ENCODE assay signal across 8 mouse cellular contexts in the genomic region with DNA sequence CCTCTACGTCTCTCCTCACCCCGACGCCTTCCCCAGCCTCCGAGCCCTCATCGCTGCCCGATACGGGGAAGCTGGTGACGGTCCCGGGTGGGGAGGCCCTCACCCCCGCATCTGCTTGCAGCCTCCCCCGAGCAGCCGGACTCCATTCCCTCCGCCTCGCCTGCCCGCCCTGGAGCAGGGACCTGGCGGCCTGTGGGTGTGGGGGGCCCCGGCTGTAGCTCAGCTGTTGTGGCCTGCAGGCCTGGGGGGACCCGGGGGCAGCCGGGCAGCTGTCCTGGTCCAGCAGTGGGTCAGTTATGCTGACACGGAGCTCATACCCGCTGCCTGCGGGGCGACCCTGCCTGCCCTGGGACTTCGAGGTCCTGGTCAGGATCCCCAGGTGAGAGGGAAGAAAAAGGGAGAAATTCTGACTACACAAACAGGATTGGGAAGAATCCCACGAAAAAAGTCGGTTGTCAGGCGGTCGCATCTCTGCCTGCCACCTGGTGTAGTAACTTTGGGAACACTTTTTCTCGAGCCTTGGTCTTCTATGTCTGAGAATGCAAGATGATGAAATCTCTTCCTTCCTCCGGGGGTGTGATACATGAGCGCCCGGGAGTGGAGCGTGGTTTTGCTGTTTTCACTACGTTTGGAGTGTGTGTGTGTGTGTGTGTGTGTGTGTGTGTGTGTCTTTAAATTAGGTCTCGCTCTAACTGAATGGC. TPM values are rescaled to one million over a fixed set of nuclear protein-coding genes. Genes with fewer than 3 reads are reported as not detected.
A peak's percentile ranks its signal among the peaks of the same experiment; 100 is the strongest.
DNase-seq lines count a peak whose midpoint lies in the region; ATAC-seq and TF ChIP-seq lines count a peak whose summit lies in the region.

No protein-coding gene starts in this region.

- H3K27ac ChIP-seq in heart, embryonic 14.5 days (replicated peaks in 1 of 2; ENCODE audit: control insufficient read depth in 1 of 2, insufficient read depth in 1 of 2, low read depth in 2 of 2, low read length in 2 of 2), result peak overlapping the region; percentile 95 to 98
- H3K27ac ChIP-seq in hindbrain, embryonic 15.5 days (replicated peaks), result peak overlapping the region; percentile 96
- peak overlapping the region; percentile 98 for H3K27ac ChIP-seq in lung, postnatal 0 days (ENCODE audit: low read length)

- no peaks in the 10 kb centered on the region for H3K9me3 ChIP-seq in heart, embryonic 14.5 days (ENCODE audit: control insufficient read depth, low read length)
- H3K9me3 ChIP-seq in E14TG2a.4 (ENCODE audit: low read length), result no peaks in the 10 kb centered on the region
- no peaks in the 10 kb centered on the region for H3K9me3 ChIP-seq in hindbrain, embryonic 15.5 days
- no peaks in the 10 kb centered on the region for H3K9me3 ChIP-seq in lung, postnatal 0 days (ENCODE audit: low read length)

- under 1% methylated on average over 35 of the region's 35 CpGs for WGBS in heart, embryonic 14.5 days
- WGBS in hindbrain, embryonic 15.5 days, result under 1% methylated on average over 35 of the region's 35 CpGs
- under 1% methylated on average over 35 of the region's 35 CpGs for whole genome bisulfite sequencing in lung, postnatal 0 days

- DNase-seq in heart, adult 8-10 months (ENCODE audit: low spot score), result no peak
- DNase-seq in cerebellum, postnatal 14 days, result peak; percentile 41 to 53
- DNase-seq in lung, postnatal 0 days (ENCODE audit: low spot score), result peak; percentile 76
- DNase-seq in spleen, postnatal 36 days (ENCODE audit: low spot score in 2 of 2), result peak; percentile 62 to 66

- no peak for ATAC-seq in heart, embryonic 14.5 days (ENCODE audit: insufficient number of reproducible peaks, insufficient read depth, low FRiP score, low read depth)
- peak; percentile 55 for ATAC-seq in hindbrain, embryonic 15.5 days (ENCODE audit: low FRiP score, low read depth)
- peak; percentile 9 for ATAC-seq in lung, postnatal 0 days
- ATAC-seq in inflammation-experienced regulatory T-cells, adult 6 months, result no peak

- TF ChIP-seq CTCF in E14TG2a.4 (conservative IDR thresholded peaks at IDR 0.05; ENCODE audit: low read length), result no peak
- no peak for TF ChIP-seq CTCF in lung, postnatal 0 days (IDR thresholded peaks at IDR 0.05)

- H3K27me3 ChIP-seq in heart, embryonic 14.5 days (ENCODE audit: control insufficient read depth, insufficient read depth, low read length), result no peaks in the 10 kb centered on the region
- no peaks in the 10 kb centered on the region for H3K27me3 ChIP-seq in E14TG2a.4 (ENCODE audit: insufficient read depth, low read length)
- no peaks in the 10 kb centered on the region for H3K27me3 ChIP-seq in hindbrain, embryonic 15.5 days
- no peaks in the 10 kb centered on the region for H3K27me3 ChIP-seq in lung, postnatal 0 days (replicated peaks; ENCODE audit: insufficient read depth, low read length)

- H3K4me3 ChIP-seq in heart, embryonic 14.5 days (ENCODE audit: control insufficient read depth in 1 of 2, insufficient read depth in 1 of 2, low read depth in 1 of 2, low read length in 2 of 2), result peak overlapping the region; percentile 74 to 76
- H3K4me3 ChIP-seq in E14TG2a.4 (replicated peaks; ENCODE audit: low read length), result peak overlapping the region; percentile 97
- peak overlapping the region; percentile 63 for H3K4me3 ChIP-seq in hindbrain, embryonic 15.5 days
- peak overlapping the region; percentile 81 for H3K4me3 ChIP-seq in lung, postnatal 0 days (ENCODE audit: low read depth, low read length)

- peaks cover 16 to 47% of the 10 kb centered on the region in 2 experiments for H3K4me1 ChIP-seq in heart, embryonic 14.5 days (ENCODE audit: control insufficient read depth in 2 of 2, insufficient read depth in 2 of 2, low read length in 2 of 2)
- H3K4me1 ChIP-seq in E14TG2a.4 (replicated peaks; ENCODE audit: low read depth, low read length), result peaks cover 73% of the 10 kb centered on the region
- H3K4me1 ChIP-seq in hindbrain, embryonic 15.5 days (replicated peaks), result peaks cover 29% of the 10 kb centered on the region
- H3K4me1 ChIP-seq in lung, postnatal 0 days (ENCODE audit: insufficient read depth, low read depth, low read length), result peaks cover 21% of the 10 kb centered on the region

- H3K36me3 ChIP-seq in heart, embryonic 14.5 days (ENCODE audit: control insufficient read depth, insufficient read depth, low read length), result peaks cover 46% of the 10 kb centered on the region
- peaks cover 71% of the 10 kb centered on the region for H3K36me3 ChIP-seq in E14TG2a.4 (ENCODE audit: insufficient read depth, low read length)
- H3K36me3 ChIP-seq in hindbrain, embryonic 15.5 days, result peaks cover 16% of the 10 kb centered on the region
- no peaks in the 10 kb centered on the region for H3K36me3 ChIP-seq in lung, postnatal 0 days (ENCODE audit: insufficient read depth, low read length)

- peak overlapping the region; percentile 98 for H3K4me2 ChIP-seq in heart, embryonic 14.5 days (ENCODE audit: low read length)
- peak overlapping the region; percentile 99 for H3K4me2 ChIP-seq in hindbrain, embryonic 15.5 days
- H3K4me2 ChIP-seq in lung, postnatal 0 days (replicated peaks; ENCODE audit: low read depth, low read length), result peak overlapping the region; percentile 99

- peak overlapping the region; percentile 93 for H3K9ac ChIP-seq in heart, embryonic 14.5 days (ENCODE audit: low read length)
- H3K9ac ChIP-seq in hindbrain, embryonic 15.5 days, result peak overlapping the region; percentile 97
- peak overlapping the region; percentile 82 for H3K9ac ChIP-seq in lung, postnatal 0 days (replicated peaks; ENCODE audit: low read depth)

- no peak for TF ChIP-seq EP300 in lung, postnatal 0 days (IDR thresholded peaks at IDR 0.05)

RNA-seq across cellular contexts. Expression of a gene that starts 0.8 kb away (rescaled TPM):
- 41.7 and 42.9 TPM in 2 replicates for polyA plus RNA-seq in heart, embryonic 14.5 days (2014; fragmentation: Nextera tagmentation; extraction: Ambion mirVana)
- 10 to 100 TPM; 28.3 to 31.4 (median 29.3) TPM for total RNA-seq in heart, adult 8-10 months (2022)
- 60.4 and 68.7 TPM in 2 replicates for polyA plus RNA-seq in hindbrain, embryonic 15.5 days (2015; fragmentation: Nextera tagmentation; extraction: Ambion mirVana)
- polyA plus RNA-seq in lung, postnatal 0 days (2015; fragmentation: Nextera tagmentation; extraction: Ambion mirVana), result 24.6 and 24.7 TPM in 2 replicates
- 10 to 100 TPM; 27.2 to 30.9 (median 30.8) TPM for polyA plus RNA-seq in inflammation-experienced regulatory T-cells, adult 6 months (2017; shearing (Covaris generic))

RNA-seq across cellular contexts. Expression of a gene that starts 14.8 kb away (rescaled TPM):
- 0.28 and 0.42 TPM in 2 replicates for polyA plus RNA-seq in heart, embryonic 14.5 days (2014; fragmentation: Nextera tagmentation; extraction: Ambion mirVana)
- total RNA-seq in heart, adult 8-10 months (2022), result 10 to 100 TPM; 12.0 to 18.5 (median 16.6) TPM
- 0.14 TPM in 2 replicates for polyA plus RNA-seq in hindbrain, embryonic 15.5 days (2015; fragmentation: Nextera tagmentation; extraction: Ambion mirVana)
- polyA plus RNA-seq in lung, postnatal 0 days (2015; fragmentation: Nextera tagmentation; extraction: Ambion mirVana), result 0.30 and 0.36 TPM in 2 replicates
- polyA plus RNA-seq in inflammation-experienced regulatory T-cells, adult 6 months (2017; shearing (Covaris generic)), result under 1 TPM in 2 of 3 experiments, not detected in 1; 0.10 to 0.28 TPM

RNA-seq across cellular contexts. Expression of a gene that starts 19.9 kb away (rescaled TPM):
- polyA plus RNA-seq in heart, embryonic 14.5 days (2014; fragmentation: Nextera tagmentation; extraction: Ambion mirVana), result 132 and 136 TPM in 2 replicates
- total RNA-seq in heart, adult 8-10 months (2022), result 10 to 100 TPM; 17.5 to 21.7 (median 17.9) TPM
- polyA plus RNA-seq in hindbrain, embryonic 15.5 days (2015; fragmentation: Nextera tagmentation; extraction: Ambion mirVana), result 109 and 113 TPM in 2 replicates
- 47.3 and 55.4 TPM in 2 replicates for polyA plus RNA-seq in lung, postnatal 0 days (2015; fragmentation: Nextera tagmentation; extraction: Ambion mirVana)
- polyA plus RNA-seq in inflammation-experienced regulatory T-cells, adult 6 months (2017; shearing (Covaris generic)), result 10 to 100 TPM; 37.7 to 67.4 (median 40.0) TPM

RNA-seq across cellular contexts. Expression of a gene that starts 26.2 kb away (rescaled TPM):
- 1.5 and 2.2 TPM in 2 replicates for polyA plus RNA-seq in heart, embryonic 14.5 days (2014; fragmentation: Nextera tagmentation; extraction: Ambion mirVana)
- total RNA-seq in heart, adult 8-10 months (2022), result not detected
- polyA plus RNA-seq in hindbrain, embryonic 15.5 days (2015; fragmentation: Nextera tagmentation; extraction: Ambion mirVana), result 1.6 and 2.3 TPM in 2 replicates
- 1.7 TPM in 2 replicates for polyA plus RNA-seq in lung, postnatal 0 days (2015; fragmentation: Nextera tagmentation; extraction: Ambion mirVana)
- polyA plus RNA-seq in inflammation-experienced regulatory T-cells, adult 6 months (2017; shearing (Covaris generic)), result 1 to 10 TPM in 2 of 3 experiments, under 1 TPM in 1; 0.54 to 2.6 (median 1.4) TPM

RNA-seq across cellular contexts. Expression of a gene that starts 29.1 kb away (rescaled TPM):
- 2.2 and 2.7 TPM in 2 replicates for polyA plus RNA-seq in heart, embryonic 14.5 days (2014; fragmentation: Nextera tagmentation; extraction: Ambion mirVana)
- total RNA-seq in heart, adult 8-10 months (2022), result 10 to 100 TPM in 2 of 4 experiments, 1 to 10 TPM in 2; 8.7 to 13.3 (median 11.0) TPM
- polyA plus RNA-seq in hindbrain, embryonic 15.5 days (2015; fragmentation: Nextera tagmentation; extraction: Ambion mirVana), result 1.3 and 1.8 TPM in 2 replicates
- polyA plus RNA-seq in lung, postnatal 0 days (2015; fragmentation: Nextera tagmentation; extraction: Ambion mirVana), result 0.70 and 0.79 TPM in 2 replicates
- polyA plus RNA-seq in inflammation-experienced regulatory T-cells, adult 6 months (2017; shearing (Covaris generic)), result not detected

Comparison
In these comparisons a context has a peak if more than half of its experiments do, and no peak if none do; other contexts are left out.
1. ATAC-seq: peak in hindbrain, embryonic 15.5 days (single experiment) and lung, postnatal 0 days (single experiment); none in heart, embryonic 14.5 days (single experiment) and inflammation-experienced regulatory T-cells, adult 6 months (single experiment).
2. Peak in every context shown above with its lines, with median percentiles within 50 percentile points of each other: H3K27ac ChIP-seq, H3K4me2 ChIP-seq, H3K4me3 ChIP-seq and H3K9ac ChIP-seq.